Mouse (Mus musculus) WW6 (cell line): ENCODE data around the gene Lhpp.
"Not testable (repeated sequence)": the region's sequence is repeated elsewhere in the genome, so short reads cannot be mapped to it uniquely, and the experiment has no call there.

Source experiments
- DNase-seq: peaks from one replicate; pipeline ENCODE4 v3.0.0-alpha.2; 2013; ENCODE audit warnings: low read depth, low spot score

The Lhpp gene

GRCm38 (mm10) chr7:132644605-132645279 is 34.3 kb downstream of the Lhpp start:
- no peak for DNase-seq

DNA sequence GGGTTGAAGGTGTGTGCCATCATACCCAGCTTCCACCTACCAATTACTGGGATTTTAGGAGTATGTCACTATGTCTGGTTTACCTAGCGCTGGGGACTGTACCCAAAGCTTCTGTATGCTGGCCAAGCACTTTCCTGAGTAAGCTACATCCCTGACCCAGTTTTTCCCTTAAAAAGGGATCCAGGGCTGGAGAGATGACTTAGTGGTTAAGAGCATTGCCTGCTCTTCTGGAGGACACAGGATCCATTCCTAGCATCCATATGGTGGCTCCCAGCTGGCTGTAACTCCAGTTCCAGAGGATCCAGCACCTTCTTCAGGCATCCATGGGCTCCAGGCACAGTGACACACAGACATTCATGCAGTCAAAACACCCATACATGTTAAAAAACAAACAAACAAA is 36.1 kb downstream of the Lhpp start:
- no peak for DNase-seq

DNA sequence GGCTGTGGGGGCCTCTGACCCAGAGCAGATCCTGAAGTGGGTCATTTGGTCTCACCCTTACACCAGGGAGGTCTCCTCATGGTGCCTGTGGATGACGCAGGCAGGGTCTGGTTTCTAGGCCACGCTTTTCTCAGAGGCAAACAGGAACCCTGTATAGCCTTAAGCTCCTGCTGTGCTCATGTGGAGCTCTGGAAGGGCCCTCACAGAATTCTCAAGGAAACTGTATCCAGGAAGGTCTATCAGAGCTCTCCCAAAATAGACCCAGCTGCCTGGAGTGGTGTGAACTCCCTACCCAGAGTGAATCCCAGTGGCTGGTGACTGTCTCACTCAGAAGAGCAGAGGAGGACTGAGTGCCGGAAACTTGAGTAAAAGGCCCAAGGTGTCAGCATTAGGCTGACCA is 44.0 kb downstream of the Lhpp start:
- no peak for DNase-seq

GRCm38 (mm10) chr7:132656075-132656474 is 45.6 kb downstream of the Lhpp start:
- peak; percentile 80 for DNase-seq

- peak; percentile 61 for DNase-seq
Observed at GRCm38 (mm10) chr7:132656548-132656947, 46.1 kb downstream of the Lhpp start.

DNA sequence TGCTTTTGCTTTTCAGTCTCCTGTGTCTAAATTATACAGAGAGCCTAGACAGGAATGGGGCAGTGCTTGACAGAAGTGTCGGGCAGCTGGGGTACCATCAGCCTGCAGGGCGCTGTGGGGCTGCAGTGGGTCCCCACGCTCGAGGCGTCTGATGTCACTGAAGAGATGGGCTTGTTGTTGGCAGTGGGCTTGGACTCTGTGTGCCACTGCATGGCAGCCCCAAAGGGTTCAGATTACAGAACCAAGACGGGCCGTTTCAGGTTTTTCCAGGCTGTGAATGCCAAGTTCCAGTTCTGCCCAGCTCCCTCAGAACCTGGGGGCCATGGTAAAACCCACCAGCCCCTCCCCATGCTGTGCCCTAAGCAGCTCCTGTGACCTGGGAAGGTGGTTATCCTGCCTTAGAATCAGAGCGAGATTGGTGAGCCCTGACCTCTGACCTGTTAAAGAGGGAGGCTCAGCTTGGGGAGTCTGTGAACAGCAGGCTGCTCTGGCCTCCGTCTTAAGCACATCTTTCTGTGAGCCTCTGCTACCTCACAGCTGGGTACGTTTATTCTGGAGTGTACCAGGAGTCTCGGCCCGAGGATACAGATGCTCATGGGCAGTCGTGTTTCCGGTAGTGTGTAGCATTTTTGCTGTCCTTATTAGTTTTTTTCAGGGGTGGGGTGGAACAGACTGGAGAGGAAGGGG is 47.1 kb downstream of the Lhpp start:
- no peak for DNase-seq

DNA sequence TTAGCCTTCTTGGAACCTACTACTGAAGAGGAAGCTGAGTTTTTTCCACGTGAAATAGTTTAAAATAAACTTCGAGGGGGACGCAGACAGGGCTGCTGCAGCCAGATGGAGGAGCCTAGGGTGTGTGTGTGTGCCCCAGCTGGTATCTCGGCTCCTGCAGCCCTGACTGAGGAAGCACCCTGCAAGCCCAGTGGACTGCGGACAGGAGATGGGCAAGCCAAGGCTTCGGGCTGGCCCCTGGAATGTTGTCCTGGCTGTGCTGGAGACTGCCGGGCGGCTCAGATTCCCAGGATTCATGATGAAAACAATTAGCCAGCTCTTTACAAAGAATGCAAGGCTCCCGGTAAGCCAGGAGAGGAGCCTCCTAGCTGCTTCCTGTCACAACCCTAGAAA is 47.6 kb downstream of the Lhpp start:
- DNase-seq = no peak

DNA sequence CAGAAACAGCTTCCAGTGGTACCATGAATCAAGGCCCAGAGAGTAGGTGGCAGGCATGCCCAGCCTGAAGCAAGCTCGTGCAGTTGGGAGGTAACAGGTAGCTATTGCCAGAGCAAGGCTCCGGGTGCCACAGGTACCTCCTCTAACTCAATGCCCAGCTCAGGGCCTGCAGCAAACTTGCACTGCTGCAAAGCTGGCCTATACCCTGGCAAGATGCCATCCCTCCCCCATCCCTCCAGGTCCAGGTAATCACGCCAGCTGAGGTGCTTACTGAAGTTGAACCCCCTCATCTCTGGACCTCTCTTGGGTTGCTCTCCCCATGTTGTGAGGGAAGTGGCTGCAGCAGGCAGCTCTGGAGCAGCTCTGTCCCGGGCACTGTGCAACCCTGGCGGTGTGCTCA is 48.2 kb downstream of the Lhpp start:
- no peak for DNase-seq

DNA sequence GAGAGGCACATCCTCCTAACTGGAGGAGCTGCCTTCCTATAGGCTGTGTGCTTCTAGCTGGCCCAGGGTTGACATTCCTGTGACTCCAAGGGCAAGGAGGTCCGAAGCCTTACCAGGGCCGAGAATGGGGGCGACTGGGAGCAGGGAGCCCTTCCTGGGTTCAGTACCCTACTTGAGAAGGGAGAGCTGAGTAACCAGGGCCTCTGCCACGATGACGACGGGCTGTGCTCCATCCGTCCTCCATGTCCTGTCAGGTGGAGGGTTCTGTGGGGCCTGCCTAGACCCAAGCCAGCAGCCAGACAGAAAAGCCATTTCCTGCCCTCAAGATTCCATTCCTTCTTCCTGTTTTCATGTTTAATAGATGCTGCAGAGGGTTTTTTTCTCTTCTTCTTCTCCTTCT is 49.2 kb downstream of the Lhpp start:
- no peak for DNase-seq

DNA sequence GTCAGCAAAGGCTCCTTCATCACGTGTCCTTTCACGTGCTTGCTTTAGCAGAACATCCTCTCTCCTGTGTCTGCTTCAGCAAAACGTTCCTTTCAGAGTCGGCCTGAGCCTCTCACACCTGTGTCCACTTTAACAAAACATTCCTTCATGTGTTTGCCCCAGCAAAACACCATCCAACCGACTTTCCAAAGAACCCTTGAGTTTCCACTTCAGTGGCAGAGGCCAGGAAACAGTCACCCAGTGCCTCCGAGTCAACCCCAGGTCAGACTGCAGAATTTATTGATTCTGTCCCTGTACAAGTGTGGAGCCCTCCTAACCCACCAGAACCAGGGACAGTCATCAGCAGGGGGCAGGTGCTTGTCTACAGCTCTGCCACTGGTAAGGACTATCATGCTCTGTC is 52.4 kb downstream of the Lhpp start:
- DNase-seq = not testable (repeated sequence)

DNA sequence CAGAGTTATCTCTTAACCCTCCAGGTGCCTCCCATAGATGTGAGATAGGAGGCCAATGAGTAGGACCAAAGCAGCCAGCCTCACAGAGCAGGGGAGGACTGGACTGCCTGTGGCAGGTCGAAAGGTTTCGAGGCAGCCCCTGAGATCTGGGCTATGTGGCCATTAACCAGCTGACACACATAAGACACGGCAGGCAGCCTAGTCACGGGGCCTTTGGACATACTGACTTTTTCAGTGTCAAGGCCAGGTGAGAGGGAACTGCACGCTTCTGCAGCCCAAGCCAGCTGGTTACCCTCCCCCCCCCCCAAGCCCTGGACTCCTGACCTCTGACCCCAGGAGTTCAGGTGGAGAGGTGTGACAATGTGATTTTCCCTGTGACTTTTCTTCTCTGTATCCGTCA is 54.4 kb downstream of the Lhpp start:
- no peak for DNase-seq

- DNase-seq = no peak
Observed at GRCm38 (mm10) chr7:132665664-132666382, 55.4 kb downstream of the Lhpp start.

GRCm38 (mm10) chr7:132666516-132666915 is 56.1 kb downstream of the Lhpp start:
- no peak for DNase-seq

DNA sequence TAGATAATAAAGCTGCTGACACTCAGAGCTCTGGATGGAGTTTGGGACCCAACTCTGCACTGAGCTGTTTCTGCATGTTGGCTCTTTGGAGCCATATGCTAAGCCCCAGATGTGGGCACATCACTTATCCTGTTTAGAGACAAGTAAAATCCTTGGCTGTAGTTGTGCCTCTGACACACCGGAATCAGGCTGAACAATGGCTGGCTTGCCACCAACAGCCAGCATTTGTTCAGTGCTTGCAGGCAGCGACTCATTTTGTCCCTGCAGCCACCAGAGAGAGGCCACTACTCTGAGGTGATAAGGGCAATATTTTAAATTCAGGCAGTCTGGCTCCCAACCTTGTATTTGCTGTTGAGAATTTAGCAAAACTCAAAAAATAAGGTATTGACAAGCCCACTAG is 58.2 kb downstream of the Lhpp start:
- no peak for DNase-seq

- no peak for DNase-seq
Observed at GRCm38 (mm10) chr7:132669999-132670862, 59.8 kb downstream of the Lhpp start.

- no peak for DNase-seq
Observed at GRCm38 (mm10) chr7:132670863-132671165, 60.4 kb downstream of the Lhpp start.

GRCm38 (mm10) chr7:132672481-132672959 is 62.1 kb downstream of the Lhpp start:
- DNase-seq = no peak

DNA sequence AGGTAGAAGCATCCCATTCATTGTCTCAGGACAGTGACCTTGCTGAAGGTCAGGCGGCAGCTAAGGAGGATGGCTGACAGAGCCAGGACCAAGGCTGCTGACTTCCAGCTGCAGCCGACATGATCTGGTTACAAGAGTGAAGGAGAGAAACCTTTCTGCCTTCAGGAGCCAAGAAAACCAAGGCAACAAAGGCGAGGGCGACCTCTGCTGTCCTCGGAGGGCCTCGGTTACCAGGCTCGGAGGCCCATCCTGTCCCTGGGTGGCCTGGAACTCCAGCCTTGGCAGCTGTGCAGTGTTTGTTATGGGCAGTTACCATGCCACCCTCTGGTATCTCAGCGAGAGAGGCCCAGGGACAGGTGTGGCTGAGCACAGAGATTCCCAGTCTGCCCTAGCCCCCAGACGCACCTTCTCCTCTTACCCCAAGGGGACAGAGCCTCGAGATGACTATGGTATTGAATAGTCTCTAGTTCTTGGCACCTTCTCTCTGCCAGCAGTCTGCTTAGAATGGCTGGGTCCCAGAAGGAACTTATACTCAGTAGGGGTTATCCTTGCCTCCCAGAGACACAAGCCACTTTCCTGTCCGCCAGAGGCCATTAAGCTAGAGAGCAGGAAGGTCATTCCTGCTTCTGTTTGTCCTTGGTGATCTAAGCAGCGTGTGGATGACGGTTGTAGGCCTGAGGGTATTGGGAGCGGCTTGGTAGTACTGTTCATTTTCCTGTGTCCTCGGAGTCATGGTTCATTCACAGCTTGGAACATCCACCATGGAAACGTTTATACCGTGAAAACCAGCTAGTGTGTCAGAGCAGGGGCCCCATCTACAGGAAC is 63.7 kb downstream of the Lhpp start:
- DNase-seq = peak; percentile 11

- DNase-seq = no peak
Observed at GRCm38 (mm10) chr7:132675922-132676321, 65.5 kb downstream of the Lhpp start.

GRCm38 (mm10) chr7:132679117-132679516 is 68.7 kb downstream of the Lhpp start:
- DNase-seq = no peak

DNA sequence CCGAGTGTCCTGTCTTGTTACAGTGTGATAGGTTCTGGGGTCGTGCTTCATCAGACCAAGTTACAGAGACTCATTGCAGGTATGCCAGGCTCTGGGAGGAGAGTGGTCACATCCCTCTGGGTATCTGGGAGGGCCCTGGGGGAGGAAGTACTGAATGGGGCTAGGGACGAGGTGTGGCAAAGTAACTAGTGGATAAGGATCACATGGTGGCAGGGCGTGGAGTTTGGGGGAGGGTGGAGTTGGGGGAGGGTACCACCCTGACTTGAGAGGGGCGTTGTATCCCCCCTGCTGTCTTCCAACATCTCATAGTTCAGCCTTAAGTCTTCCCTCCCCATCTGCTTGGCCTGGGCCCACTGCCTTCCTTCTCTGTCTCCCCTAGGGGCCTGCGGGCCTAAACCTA is 69.1 kb downstream of the Lhpp start:
- DNase-seq = no peak
